Mouse (Mus musculus) heart, embryonic 13.5 days (tissue): ENCODE measurements around the gene Myh3. TPM values are rescaled to one million over a fixed set of nuclear protein-coding genes. Genes with fewer than 3 reads are reported as not detected.

ENCODE experiments used
- ATAC-seq: fragments of 200-750 bp; cut with Nextera tagmentation; 2 replicates; pipeline ENCODE4 v1.8.0; 2017; ENCODE audit warnings: moderate TSS enrichment; ENCODE audit not compliant: insufficient number of reproducible peaks, low FRiP score, low TSS enrichment; ENCODE audit errors: extremely low read depth
- H3K27ac ChIP-seq: fragments of 300-500 bp; sonication (generic); replicated peaks from 2 replicates; pipeline ENCODE4 v1.5.1; 2015; ENCODE audit warnings: moderate library complexity, mild to moderate bottlenecking, inconsistent platforms
- H3K27me3 ChIP-seq: fragments of 300-500 bp; sonication (generic); replicated peaks from 2 replicates; pipeline ENCODE4 v1.6.1; 2015; ENCODE audit warnings: mild to moderate bottlenecking, inconsistent platforms
- H3K36me3 ChIP-seq: fragments of 300-500 bp; sonication (generic); 2 replicates; pipeline ENCODE4 v1.6.1; 2015; ENCODE audit warnings: mild to moderate bottlenecking, inconsistent platforms
- H3K4me1 ChIP-seq: fragments of 300-500 bp; sonication (generic); 2 replicates; pipeline ENCODE4 v1.6.1; 2015; ENCODE audit warnings: inconsistent platforms
- H3K4me2 ChIP-seq: fragments of 300-500 bp; sonication (generic); 2 replicates; pipeline ENCODE4 v1.6.1; 2015; ENCODE audit warnings: inconsistent platforms, mild to moderate bottlenecking, moderate library complexity
- H3K4me3 ChIP-seq: fragments of 300-500 bp; sonication (generic); 2 replicates; pipeline ENCODE4 v1.5.1; 2015; ENCODE audit warnings: moderate library complexity, mild to moderate bottlenecking, inconsistent platforms
- H3K9ac ChIP-seq: fragments of 300-500 bp; sonication (generic); 2 replicates; pipeline ENCODE4 v1.6.1; 2015; ENCODE audit warnings: inconsistent platforms, mild to moderate bottlenecking, moderate library complexity
- H3K9me3 ChIP-seq: fragments of 300-500 bp; sonication (generic); 2 replicates; pipeline ENCODE4 v1.6.1; 2016; ENCODE audit warnings: inconsistent platforms
- WGBS: fragments of 180-500 bp; shearing (Covaris S2); methylation state at CpG from one replicate; pipeline ENCODE4 v1.1.7; 2015; ENCODE audit warnings: mixed read lengths; 5-methylcytosine and 5-hydroxymethylcytosine counted together
- polyA plus RNA-seq: library from polyadenylated mRNA; unstranded; fragments of >200 nt; fragmentation: Nextera tagmentation; extraction: Ambion mirVana; gene quantifications from 2 replicates; pipeline ENCODE4 v1.2.1, GENCODE M21; 2015

The Myh3 gene
- polyA plus RNA-seq, result 0.75 and 1.6 TPM in 2 replicates

DNA sequence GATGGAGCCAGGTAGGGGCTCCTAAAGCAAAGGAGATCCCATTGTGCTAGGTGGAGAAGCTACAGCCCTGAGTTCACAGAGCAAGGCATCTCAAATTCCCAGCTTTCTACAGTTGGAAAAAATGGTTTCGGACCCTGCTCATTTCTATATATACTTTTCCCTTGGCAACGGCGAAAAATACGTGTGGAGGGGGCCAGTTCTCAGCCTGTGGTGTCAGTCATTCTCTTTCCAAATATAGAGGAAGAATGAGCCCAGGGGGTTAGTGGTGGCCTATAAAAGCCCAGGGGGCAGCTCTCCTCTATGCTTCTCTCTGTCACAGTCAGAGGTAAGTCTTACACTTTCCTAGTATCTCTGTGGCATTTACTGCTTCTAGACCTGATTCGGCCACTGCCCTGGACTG, at the start of gene Myh3:
Myh3 (plus strand) TSS at position 301 of the 400 bp plus-strand sequence.
- Histone ChIP-seq H3K27ac (no peak within 1 kb of the TSS), H3K4me3 (no peak within 1 kb of the TSS), H3K27me3 (peaks cover 29% of the 10 kb centered on the region), H3K4me2 (no peak within 1 kb of the TSS), H3K9ac (no peak within 1 kb of the TSS), H3K4me1 (peaks cover 13% of the 10 kb centered on the region), H3K9me3 (no peaks in the 10 kb centered on the region), H3K36me3 (no peaks in the 10 kb centered on the region)
- 81% methylated on average over 5 of the region's 5 CpGs for WGBS
- no peak for ATAC-seq

DNA sequence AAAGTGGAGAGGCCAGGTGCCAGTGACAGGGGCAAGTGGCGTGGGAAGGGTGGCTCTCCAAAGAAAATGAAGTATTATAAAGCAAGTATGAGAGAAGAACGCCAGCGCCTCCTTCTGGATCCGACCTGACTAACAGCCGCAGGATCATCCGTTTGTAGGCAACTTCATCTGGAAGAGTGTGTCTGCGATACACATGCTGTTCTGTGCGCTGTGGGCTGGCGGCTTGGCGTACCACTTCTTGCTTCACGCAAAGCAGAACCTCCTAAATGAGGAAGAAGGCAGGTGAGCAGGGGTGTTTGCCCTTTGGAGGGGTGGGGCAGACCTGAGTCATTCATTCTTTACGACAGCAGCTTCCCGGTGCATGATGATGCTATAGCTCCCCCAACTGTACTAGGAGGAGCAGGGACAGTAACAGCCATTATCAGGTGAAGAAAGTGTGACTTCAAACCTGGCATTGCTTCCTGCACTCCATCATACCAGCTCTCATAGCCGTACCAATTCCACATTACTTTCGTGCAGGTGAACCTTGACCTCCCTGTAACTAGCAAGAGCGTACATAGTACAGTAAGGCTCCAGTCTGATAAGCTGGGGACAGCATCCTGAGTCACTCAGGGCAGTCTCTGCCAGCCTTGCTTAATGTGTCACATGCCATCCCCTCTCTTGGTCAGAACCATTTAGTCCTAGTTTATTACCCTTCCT, 47.0 kb upstream of the Myh3 start:
- Histone ChIP-seq H3K27ac (no peak overlapping the region), H3K4me3 (no peak overlapping the region), H3K9ac (no peak overlapping the region), H3K4me1 (no peaks in the 10 kb centered on the region), H3K4me2 (no peak overlapping the region), H3K36me3 (no peaks in the 10 kb centered on the region), H3K27me3 (peaks cover 5% of the 10 kb centered on the region; the same call in 1 of the 2 replicates), H3K9me3 (no peaks in the 10 kb centered on the region)
- 53% methylated on average over 16 of the region's 16 CpGs for WGBS
- ATAC-seq, result no peak

DNA sequence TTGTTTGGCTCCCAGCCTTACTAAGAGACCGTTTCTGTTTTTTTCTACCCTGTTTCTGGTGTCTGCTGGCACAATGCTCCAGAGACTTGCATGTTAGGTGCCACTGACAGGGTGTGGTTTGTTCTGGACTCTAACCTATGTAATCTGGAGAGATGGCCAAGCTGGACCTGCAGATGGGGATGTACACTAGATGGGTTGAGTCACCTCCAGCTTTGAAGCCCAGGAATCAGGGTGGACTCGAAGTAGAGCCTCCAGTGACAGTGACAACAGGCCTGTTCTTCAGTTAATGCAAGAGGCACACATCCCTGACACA, 46.5 kb upstream of the Myh3 start:
- Histone ChIP-seq H3K9me3 (no peaks in the 10 kb centered on the region), H3K36me3 (no peaks in the 10 kb centered on the region), H3K27ac (no peak overlapping the region), H3K4me3 (no peak overlapping the region), H3K4me2 (no peak overlapping the region), H3K27me3 (peaks cover 5% of the 10 kb centered on the region; the same call in 1 of the 2 replicates), H3K9ac (no peak overlapping the region), H3K4me1 (no peaks in the 10 kb centered on the region)
- WGBS, result 57% methylated on average over 2 of the region's 2 CpGs
- ATAC-seq, result no peak

DNA sequence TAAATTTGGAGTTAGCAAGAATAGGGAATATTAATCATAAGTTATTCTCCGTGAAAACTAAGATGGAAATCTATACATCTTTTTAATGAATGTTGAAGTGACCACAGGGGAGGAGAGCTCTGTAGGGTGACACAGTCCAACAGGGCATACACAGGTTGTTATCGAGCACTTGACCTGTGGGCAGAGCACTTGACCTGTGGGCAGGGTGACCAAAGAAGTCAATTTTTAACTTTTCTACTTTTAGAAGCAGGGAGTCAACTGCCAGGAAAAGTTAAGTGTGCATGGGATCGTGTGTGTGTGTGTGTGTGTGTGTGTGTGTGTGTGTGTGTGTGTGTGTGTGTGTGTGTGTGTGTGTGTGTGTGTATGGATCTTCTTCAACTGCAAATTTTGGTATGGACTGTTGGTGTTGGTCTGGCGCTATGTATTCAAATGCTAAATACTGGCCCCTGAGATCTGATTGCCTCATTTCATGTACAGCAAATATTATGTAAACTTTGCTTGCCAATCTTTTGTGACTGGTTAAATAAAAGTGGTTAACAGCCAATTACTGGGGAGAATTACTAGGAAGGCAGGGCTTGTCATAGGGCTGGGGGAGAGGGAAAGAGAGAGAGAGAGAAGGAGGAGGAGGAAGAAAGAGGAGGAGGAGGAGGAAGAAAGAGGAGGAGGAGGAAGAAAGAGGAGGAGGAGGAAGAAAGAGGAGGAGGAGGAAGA, 43.2 kb upstream of the Myh3 start:
- ATAC-seq, result no peak
- 66% methylated on average over 4 of the region's 4 CpGs for WGBS
- H3K4me3 ChIP-seq, result no peak overlapping the region
- no peak overlapping the region for H3K9ac ChIP-seq
- no peaks in the 10 kb centered on the region for H3K9me3 ChIP-seq
- no peaks in the 10 kb centered on the region for H3K4me1 ChIP-seq
- no peak overlapping the region for H3K4me2 ChIP-seq
- H3K27me3 ChIP-seq, result 0 out of 2 replicates have a peak, but pooled peaks cover 5% of the 10 kb centered on the region
- peaks cover 29% of the 10 kb centered on the region for H3K36me3 ChIP-seq
- H3K27ac ChIP-seq, result no peak overlapping the region

DNA sequence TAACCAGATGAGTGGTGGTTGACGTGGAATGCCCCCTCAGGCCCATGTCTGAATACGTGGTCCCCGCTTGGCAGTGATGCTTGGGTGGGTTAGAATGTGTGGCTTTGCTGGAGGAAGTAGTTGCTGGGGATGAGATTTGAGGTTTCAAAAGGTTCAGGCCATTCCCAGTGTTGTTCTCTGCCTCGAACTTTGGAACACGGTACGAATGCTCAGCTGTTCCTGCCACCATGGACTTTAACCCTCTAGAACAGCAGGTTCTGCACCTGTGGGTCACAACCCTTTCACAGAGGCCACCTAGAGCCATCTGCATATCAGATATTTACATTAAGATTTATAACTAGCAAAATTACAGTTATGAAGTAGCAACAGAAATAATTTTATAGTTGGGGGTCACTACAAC, 41.9 kb upstream of the Myh3 start:
- H3K4me1 ChIP-seq, result peaks cover 9% of the 10 kb centered on the region; the same call in 1 of the 2 replicates
- H3K36me3 ChIP-seq, result peaks cover 42% of the 10 kb centered on the region
- no peak overlapping the region for H3K4me3 ChIP-seq
- no peaks in the 10 kb centered on the region for H3K9me3 ChIP-seq
- no peaks in the 10 kb centered on the region for H3K27me3 ChIP-seq
- H3K27ac ChIP-seq, result no peak overlapping the region
- no peak for ATAC-seq
- no peak overlapping the region for H3K4me2 ChIP-seq
- no peak overlapping the region for H3K9ac ChIP-seq
- 82% methylated on average over 6 of the region's 6 CpGs for WGBS

DNA sequence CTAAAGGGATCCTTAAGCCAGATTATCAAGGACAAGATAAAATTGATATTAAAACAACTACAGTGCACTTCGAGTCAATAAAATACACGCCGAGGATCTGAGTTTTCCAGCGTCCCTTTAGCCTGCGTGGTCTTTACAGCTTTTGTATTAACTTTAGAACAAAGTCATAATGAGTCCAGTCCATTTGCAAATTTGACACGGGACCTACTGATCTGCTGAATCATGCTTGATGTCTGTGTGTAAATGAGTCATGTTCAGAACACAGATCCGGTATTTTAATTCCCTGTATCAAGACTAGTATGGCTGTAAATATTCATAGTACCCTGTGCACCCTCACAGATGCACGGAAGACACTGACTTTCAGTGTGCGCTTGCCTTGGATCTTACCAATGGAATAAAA, 41.2 kb upstream of the Myh3 start:
- peaks cover 9% of the 10 kb centered on the region; the same call in 1 of the 2 replicates for H3K4me1 ChIP-seq
- H3K9me3 ChIP-seq, result no peaks in the 10 kb centered on the region
- no peak for ATAC-seq
- peaks cover 49% of the 10 kb centered on the region for H3K36me3 ChIP-seq
- H3K4me3 ChIP-seq, result no peak overlapping the region
- WGBS, result 92% methylated on average over 9 of the region's 9 CpGs
- H3K4me2 ChIP-seq, result no peak overlapping the region
- H3K27me3 ChIP-seq, result no peaks in the 10 kb centered on the region
- H3K27ac ChIP-seq, result no peak overlapping the region
- H3K9ac ChIP-seq, result no peak overlapping the region

DNA sequence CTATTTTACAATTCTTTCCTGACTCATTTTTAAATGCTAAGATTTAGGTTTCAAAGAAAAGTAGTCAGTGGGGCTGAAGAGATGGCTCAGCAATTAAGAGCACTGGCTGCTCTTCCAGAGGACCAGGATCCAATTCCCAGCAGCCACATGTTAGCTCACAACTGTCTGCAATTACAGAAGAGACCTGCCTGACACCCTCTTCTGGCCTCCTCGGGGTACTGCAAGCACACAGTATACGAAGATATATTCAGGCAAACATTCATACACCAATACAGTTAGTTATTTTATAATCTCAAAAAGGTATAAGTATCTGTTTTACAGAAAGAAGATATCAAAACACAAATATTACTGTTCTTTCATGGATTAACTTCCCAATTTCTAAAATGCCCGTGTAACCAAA, 38.3 kb upstream of the Myh3 start:
- Histone ChIP-seq H3K27me3 (no peaks in the 10 kb centered on the region), H3K27ac (no peak overlapping the region; the same call in 1 of the 2 replicates), H3K36me3 (peaks cover 55% of the 10 kb centered on the region), H3K9me3 (no peaks in the 10 kb centered on the region), H3K9ac (no peak overlapping the region), H3K4me2 (no peak overlapping the region), H3K4me1 (peaks cover 15% of the 10 kb centered on the region; the same call in 1 of the 2 replicates), H3K4me3 (no peak overlapping the region)
- ATAC-seq, result no peak
- 87% methylated on average over 3 of the region's 3 CpGs for WGBS

DNA sequence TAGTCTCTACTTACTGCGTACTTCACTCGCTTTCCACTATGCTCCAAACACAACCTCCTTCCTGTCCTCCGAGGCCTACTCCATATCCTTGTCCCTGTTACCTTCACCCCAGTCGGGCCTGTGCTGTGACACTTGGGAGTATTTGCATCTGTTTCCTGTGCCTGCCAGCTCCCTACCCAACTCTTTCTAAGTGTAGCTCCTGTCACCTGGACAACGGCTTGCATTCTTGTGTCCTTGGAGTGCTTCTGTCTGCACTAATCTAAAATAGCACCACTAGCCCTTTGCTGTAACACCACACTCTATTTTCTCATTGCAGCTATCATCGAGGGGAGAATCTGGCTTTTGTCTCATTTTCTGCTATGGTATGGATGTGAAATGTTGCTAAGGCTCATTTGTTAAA, 37.6 kb upstream of the Myh3 start:
- H3K4me2 ChIP-seq, result peak overlapping the region; percentile 3; the same call in 1 of the 2 replicates
- no peaks in the 10 kb centered on the region for H3K27me3 ChIP-seq
- 62% methylated on average over 6 of the region's 6 CpGs for WGBS
- H3K4me3 ChIP-seq, result no peak overlapping the region
- H3K9ac ChIP-seq, result no peak overlapping the region
- H3K27ac ChIP-seq, result peak overlapping the region; percentile 72
- peak; percentile 61; the same call in 1 of the 2 replicates for ATAC-seq
- H3K4me1 ChIP-seq, result peaks cover 15% of the 10 kb centered on the region; the same call in 1 of the 2 replicates
- H3K36me3 ChIP-seq, result peaks cover 58% of the 10 kb centered on the region
- no peaks in the 10 kb centered on the region for H3K9me3 ChIP-seq

DNA sequence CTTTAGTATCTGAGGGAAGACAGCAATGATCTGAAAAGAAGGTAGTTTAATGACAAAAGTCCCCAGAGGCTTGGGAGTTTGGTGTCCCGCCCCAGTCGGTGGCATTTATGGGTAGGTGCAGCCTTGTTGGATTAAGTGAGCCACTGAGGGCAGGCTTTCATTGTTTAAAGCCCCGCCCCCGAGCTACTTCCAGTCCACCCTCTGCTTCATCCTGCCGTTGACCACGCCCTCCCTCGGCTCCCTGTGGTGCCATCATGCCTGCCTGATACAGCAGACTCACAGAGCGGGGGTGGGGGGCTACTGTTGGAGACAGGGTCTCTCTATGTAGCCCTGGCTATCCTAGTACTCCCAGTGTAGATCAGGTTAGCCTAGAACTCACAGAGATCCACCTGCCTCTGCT, 35.1 kb upstream of the Myh3 start:
- ATAC-seq, result no peak
- Histone ChIP-seq H3K4me1 (peaks cover 18% of the 10 kb centered on the region; the same call in 1 of the 2 replicates), H3K27ac (no peak overlapping the region), H3K36me3 (peaks cover 57% of the 10 kb centered on the region), H3K27me3 (no peaks in the 10 kb centered on the region), H3K9ac (no peak overlapping the region), H3K4me2 (no peak overlapping the region), H3K9me3 (no peaks in the 10 kb centered on the region), H3K4me3 (no peak overlapping the region)
- WGBS, result 52% methylated on average over 8 of the region's 8 CpGs

DNA sequence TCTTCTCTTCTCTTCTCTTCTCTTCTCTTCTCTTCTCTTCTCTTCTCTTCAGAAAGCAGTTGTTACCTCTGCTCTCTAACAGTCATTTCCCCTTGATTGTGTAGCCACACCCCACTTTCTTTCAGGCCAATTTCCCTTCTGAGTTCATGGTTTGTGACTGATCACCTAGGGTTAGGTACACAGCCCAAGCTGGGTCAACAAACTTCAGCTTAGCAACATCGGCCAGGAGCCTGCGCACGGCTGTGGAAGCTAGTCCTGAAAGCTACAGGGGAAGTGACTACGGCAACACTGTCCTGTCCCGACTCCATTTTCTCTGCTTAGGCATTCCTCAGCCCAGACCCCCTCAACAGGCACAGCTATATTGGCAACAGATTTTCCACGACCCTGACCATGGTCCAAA, 33.1 kb upstream of the Myh3 start:
- WGBS, result 88% methylated on average over 6 of the region's 6 CpGs

DNA sequence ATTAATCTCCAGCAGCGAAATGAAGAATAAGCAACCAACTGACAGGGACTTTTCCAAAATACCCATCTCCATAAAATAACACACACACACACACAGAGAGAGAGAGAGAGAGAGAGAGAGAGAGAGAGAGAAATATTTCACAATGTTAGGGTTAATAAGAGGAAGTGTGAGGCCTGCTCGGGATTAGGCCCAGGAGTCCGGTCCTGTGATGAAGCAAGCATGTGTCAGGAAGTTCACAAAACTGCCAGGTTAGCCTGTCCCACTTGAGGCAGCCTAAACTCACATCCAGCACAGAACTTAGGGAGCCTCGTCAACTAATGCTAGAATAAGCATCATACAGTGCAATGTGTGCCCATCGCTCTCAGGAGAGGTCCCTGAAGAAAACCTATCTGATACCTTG, 30.9 kb upstream of the Myh3 start:
- H3K9me3 ChIP-seq, result no peaks in the 10 kb centered on the region
- no peak overlapping the region for H3K27ac ChIP-seq
- H3K36me3 ChIP-seq, result peaks cover 40% of the 10 kb centered on the region
- no peak overlapping the region for H3K4me3 ChIP-seq
- no peak for ATAC-seq
- no peaks in the 10 kb centered on the region for H3K27me3 ChIP-seq
- peaks cover 21% of the 10 kb centered on the region for H3K4me1 ChIP-seq
- no peak overlapping the region for H3K4me2 ChIP-seq
- WGBS, result 87% methylated on average over 5 of the region's 5 CpGs
- H3K9ac ChIP-seq, result no peak overlapping the region

More for the DNA sequence above, 33.1 kb upstream of the Myh3 start:
- no peak overlapping the region for H3K27ac ChIP-seq
- peaks cover 54% of the 10 kb centered on the region for H3K36me3 ChIP-seq
- H3K4me3 ChIP-seq, result no peak overlapping the region
- H3K4me1 ChIP-seq, result peaks cover 21% of the 10 kb centered on the region
- H3K9me3 ChIP-seq, result no peaks in the 10 kb centered on the region
- no peak overlapping the region for H3K9ac ChIP-seq
- H3K4me2 ChIP-seq, result no peak overlapping the region
- H3K27me3 ChIP-seq, result no peaks in the 10 kb centered on the region
- no peak for ATAC-seq
